Mouse (Mus musculus) kidney, embryonic 15.5 days (tissue): ENCODE measurements around the gene Hnrnpul1. TPM values are rescaled to one million over a fixed set of nuclear protein-coding genes. Genes with fewer than 3 reads are reported as not detected.

ENCODE experiments used
- ATAC-seq: fragments of 200-750 bp; cut with Nextera tagmentation; replicated peaks from 2 replicates; pipeline ENCODE4 v1.8.0; 2017; ENCODE audit warnings: moderate TSS enrichment; ENCODE audit not compliant: low FRiP score
- H3K27ac ChIP-seq: fragments of 300-500 bp; sonication (generic); 2 replicates; pipeline ENCODE4 v1.5.1; 2015; ENCODE audit warnings: mild to moderate bottlenecking, inconsistent platforms
- H3K27me3 ChIP-seq: fragments of 300-500 bp; sonication (generic); 2 replicates; pipeline ENCODE4 v1.6.1; 2015; ENCODE audit warnings: inconsistent platforms
- H3K36me3 ChIP-seq: fragments of 300-500 bp; sonication (generic); 2 replicates; pipeline ENCODE4 v1.6.1; 2015; ENCODE audit warnings: inconsistent platforms
- H3K4me1 ChIP-seq: fragments of 300-500 bp; sonication (generic); 2 replicates; pipeline ENCODE4 v1.6.1; 2015; ENCODE audit warnings: inconsistent platforms
- H3K4me2 ChIP-seq: fragments of 300-500 bp; sonication (generic); 2 replicates; pipeline ENCODE4 v1.6.1; 2015; ENCODE audit warnings: moderate library complexity, mild to moderate bottlenecking, inconsistent platforms
- H3K4me3 ChIP-seq: fragments of 300-500 bp; sonication (generic); replicated peaks from 2 replicates; pipeline ENCODE4 v1.5.1; 2015; ENCODE audit warnings: mild to moderate bottlenecking, inconsistent platforms
- H3K9ac ChIP-seq: fragments of 300-500 bp; sonication (generic); 2 replicates; pipeline ENCODE4 v1.6.1; 2015; ENCODE audit warnings: mild to moderate bottlenecking, inconsistent platforms
- H3K9me3 ChIP-seq: fragments of 300-500 bp; sonication (generic); replicated peaks from 2 replicates; pipeline ENCODE4 v1.6.1; 2016; ENCODE audit warnings: inconsistent platforms
- WGBS: fragments of 180-500 bp; shearing (Covaris S2); methylation state at CpG from one replicate; pipeline ENCODE4 v1.1.7; 2015; ENCODE audit warnings: mixed read lengths; 5-methylcytosine and 5-hydroxymethylcytosine counted together
- polyA plus RNA-seq: library from polyadenylated mRNA; unstranded; fragments of >200 nt; fragmentation: Nextera tagmentation; extraction: Ambion mirVana; gene quantifications from 2 replicates; pipeline ENCODE4 v1.2.1, GENCODE M21; 2015

Hnrnpul1 gene
- polyA plus RNA-seq, 1 experiment from 2014 or later: 61.3 TPM

DNA sequence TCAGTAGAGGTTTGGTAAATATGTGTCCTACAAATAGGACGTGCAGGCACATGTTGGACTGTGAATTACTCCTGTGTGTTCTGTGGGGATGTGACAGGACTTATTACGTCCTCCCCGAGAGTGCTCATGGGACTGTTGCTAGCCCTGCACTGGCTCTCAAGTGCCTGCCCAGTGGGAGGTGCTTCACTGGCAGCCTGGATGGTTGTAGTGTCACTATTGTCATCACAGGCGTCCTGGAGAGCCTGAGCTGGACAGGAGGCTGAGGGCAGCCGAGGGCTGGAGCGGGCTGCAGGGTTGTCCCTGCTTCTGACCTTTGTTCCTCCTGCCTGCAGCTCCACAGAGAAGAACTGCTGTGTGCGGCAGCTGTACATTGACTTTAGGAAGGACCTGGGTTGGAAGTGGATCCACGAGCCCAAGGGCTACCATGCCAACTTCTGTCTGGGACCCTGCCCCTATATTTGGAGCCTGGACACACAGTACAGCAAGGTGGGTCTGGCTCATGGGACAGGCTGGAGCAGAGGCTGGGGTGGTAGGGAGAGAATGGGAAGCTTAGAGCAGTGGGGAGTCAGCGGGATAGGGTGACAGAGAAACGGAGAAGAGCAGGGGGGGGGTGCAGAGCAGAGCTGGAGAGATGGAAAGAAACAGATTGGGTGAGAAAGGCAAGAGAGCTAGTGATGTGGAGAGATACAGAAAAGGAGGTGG is 50.6 kb downstream of the Hnrnpul1 start:
- H3K4me3 ChIP-seq: no peak overlapping the region

DNA sequence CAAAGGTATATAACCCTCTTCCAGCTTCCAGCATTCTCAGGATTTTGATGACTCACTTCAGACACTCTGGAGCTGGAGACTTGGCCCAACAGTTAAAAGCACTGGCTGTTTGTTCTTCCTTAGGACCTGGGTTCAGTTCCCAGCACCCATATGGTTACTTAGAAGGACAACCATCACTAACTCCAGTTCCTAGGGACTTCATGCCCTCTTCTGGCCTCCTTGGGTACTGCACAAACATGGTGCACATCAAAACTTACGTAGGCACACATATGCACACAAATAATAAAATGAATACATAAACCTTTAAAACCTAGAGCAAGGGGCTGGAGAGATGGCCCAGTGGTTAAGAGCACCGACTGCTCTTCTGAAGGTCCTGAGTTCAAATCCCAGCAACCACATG is 52.2 kb downstream of the Hnrnpul1 start:
- no peak overlapping the region for H3K4me2 ChIP-seq
- no peak overlapping the region for H3K4me3 ChIP-seq
- H3K9me3 ChIP-seq: peaks cover 2% of the 10 kb centered on the region; the same call in 1 of the 2 replicates
- H3K36me3 ChIP-seq: peaks cover 23% of the 10 kb centered on the region
- no peak overlapping the region for H3K27ac ChIP-seq
- no peak overlapping the region for H3K9ac ChIP-seq
- ATAC-seq: no peak
- peaks cover 13% of the 10 kb centered on the region for H3K27me3 ChIP-seq
- peaks cover 40% of the 10 kb centered on the region for H3K4me1 ChIP-seq
- 97% methylated on average over 2 of the region's 2 CpGs for WGBS

More for the DNA sequence above, 50.6 kb downstream of the Hnrnpul1 start:
- Histone ChIP-seq H3K4me1 (peaks cover 51% of the 10 kb centered on the region), H3K36me3 (peaks cover 17% of the 10 kb centered on the region), H3K4me2 (peak overlapping the region; percentile 58; the same call in 1 of the 2 replicates), H3K27ac (no peak overlapping the region), H3K27me3 (peaks cover 13% of the 10 kb centered on the region), H3K9ac (no peak overlapping the region), H3K9me3 (peaks cover 2% of the 10 kb centered on the region; the same call in 1 of the 2 replicates)
- no peak; the same call in 1 of the 2 replicates for ATAC-seq
- WGBS: 31% methylated on average over 10 of the region's 10 CpGs

- Histone ChIP-seq H3K9me3 (peaks cover 2% of the 10 kb centered on the region; the same call in 1 of the 2 replicates), H3K9ac (no peak overlapping the region), H3K4me2 (no peak overlapping the region), H3K4me3 (no peak overlapping the region), H3K36me3 (peaks cover 30% of the 10 kb centered on the region), H3K27ac (no peak overlapping the region), H3K27me3 (peaks cover 13% of the 10 kb centered on the region), H3K4me1 (peaks cover 24% of the 10 kb centered on the region)
- WGBS: 75% methylated on average over 12 of the region's 12 CpGs
- ATAC-seq: no peak
Observed at GRCm38 (mm10) chr7:25700732-25701131, 53.8 kb downstream of the Hnrnpul1 start.

DNA sequence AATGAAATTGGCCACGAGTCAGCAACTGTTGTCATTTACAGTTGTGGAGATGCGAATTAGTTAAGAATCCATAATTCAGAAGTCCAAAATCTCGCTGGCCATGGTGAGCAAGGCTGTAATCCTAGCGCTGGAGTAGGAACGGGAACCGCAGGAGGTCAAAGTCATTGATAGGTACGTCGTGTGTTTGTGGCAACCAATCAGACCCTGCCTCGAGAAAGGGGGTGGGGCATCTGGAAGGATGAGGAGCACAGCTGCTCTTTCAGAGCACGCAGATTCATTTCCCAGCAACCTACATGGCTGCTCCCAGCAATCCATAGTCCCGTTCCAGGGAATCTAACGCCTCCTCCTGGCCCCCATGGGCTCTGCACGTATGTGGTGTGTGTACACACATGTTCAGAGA is 54.7 kb downstream of the Hnrnpul1 start:
- no peak for ATAC-seq
- Histone ChIP-seq H3K4me3 (no peak overlapping the region), H3K27me3 (peaks cover 13% of the 10 kb centered on the region), H3K4me1 (peaks cover 15% of the 10 kb centered on the region), H3K9me3 (peaks cover 2% of the 10 kb centered on the region; the same call in 1 of the 2 replicates), H3K27ac (no peak overlapping the region), H3K9ac (no peak overlapping the region), H3K36me3 (peaks cover 36% of the 10 kb centered on the region), H3K4me2 (no peak overlapping the region)
- WGBS: 62% methylated on average over 13 of the region's 13 CpGs

- Histone ChIP-seq H3K9me3 (no peaks in the 10 kb centered on the region), H3K27ac (no peak overlapping the region), H3K4me2 (no peak overlapping the region), H3K9ac (no peak overlapping the region), H3K4me1 (peaks cover 11% of the 10 kb centered on the region), H3K27me3 (peaks cover 9% of the 10 kb centered on the region), H3K4me3 (no peak overlapping the region), H3K36me3 (peaks cover 19% of the 10 kb centered on the region; the same call in 1 of the 2 replicates)
- no peak for ATAC-seq
- WGBS: 68% methylated on average over 8 of the region's 8 CpGs
Observed at GRCm38 (mm10) chr7:25694104-25694503, 60.5 kb downstream of the Hnrnpul1 start.

DNA sequence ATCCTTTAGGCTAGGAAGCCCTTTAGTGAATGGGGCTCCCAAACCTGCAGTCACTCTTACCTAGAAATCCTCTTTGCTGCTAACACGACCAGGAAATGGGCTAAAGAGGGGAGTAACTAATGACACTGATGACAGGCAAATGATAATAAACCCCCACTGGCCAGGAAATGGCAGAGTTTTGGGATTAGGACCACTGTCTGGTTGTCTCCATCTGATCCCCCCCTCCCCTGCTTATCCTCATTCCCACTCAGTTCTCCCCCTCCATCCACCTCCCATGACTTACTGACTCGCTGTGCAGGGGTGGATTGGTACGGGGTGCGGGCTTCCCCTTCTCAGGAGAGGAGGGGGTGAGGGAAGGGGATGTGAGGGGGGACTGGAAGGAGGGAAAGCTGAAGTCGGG is 64.5 kb downstream of the Hnrnpul1 start:
- Histone ChIP-seq H3K27ac (0 out of 2 replicates have a peak overlapping the region, but pooled peaks have one; percentile 88), H3K9me3 (no peaks in the 10 kb centered on the region), H3K4me1 (peaks cover 44% of the 10 kb centered on the region), H3K9ac (no peak overlapping the region), H3K4me2 (peak overlapping the region; percentile 72), H3K36me3 (no peaks in the 10 kb centered on the region), H3K27me3 (peaks cover 32% of the 10 kb centered on the region), H3K4me3 (peak overlapping the region; percentile 69)
- no peak for ATAC-seq
- 36% methylated on average over 5 of the region's 5 CpGs for WGBS

- ATAC-seq: no peak
- Histone ChIP-seq H3K27me3 (peaks cover 32% of the 10 kb centered on the region), H3K4me3 (peak overlapping the region; percentile 69), H3K9ac (peak overlapping the region; percentile 72; the same call in 1 of the 2 replicates), H3K27ac (peak overlapping the region; percentile 88; the same call in 1 of the 2 replicates), H3K4me2 (peak overlapping the region; percentile 72), H3K9me3 (no peaks in the 10 kb centered on the region), H3K4me1 (peaks cover 44% of the 10 kb centered on the region), H3K36me3 (no peaks in the 10 kb centered on the region)
- WGBS: 7% methylated on average over 12 of the region's 12 CpGs
Observed at GRCm38 (mm10) chr7:25689603-25690021, 64.9 kb downstream of the Hnrnpul1 start.

GRCm38 (mm10) chr7:25688810-25689586 is 65.6 kb downstream of the Hnrnpul1 start:
- Histone ChIP-seq H3K4me2 (peak overlapping the region; percentile 72), H3K9me3 (no peaks in the 10 kb centered on the region), H3K36me3 (no peaks in the 10 kb centered on the region), H3K4me3 (peak overlapping the region; percentile 69), H3K9ac (peak overlapping the region; percentile 72), H3K4me1 (peaks cover 44% of the 10 kb centered on the region), H3K27ac (peak overlapping the region; percentile 88), H3K27me3 (peaks cover 32% of the 10 kb centered on the region)
- ATAC-seq: peak; percentile 66
- WGBS: under 1% methylated on average over 51 of the region's 52 CpGs

DNA sequence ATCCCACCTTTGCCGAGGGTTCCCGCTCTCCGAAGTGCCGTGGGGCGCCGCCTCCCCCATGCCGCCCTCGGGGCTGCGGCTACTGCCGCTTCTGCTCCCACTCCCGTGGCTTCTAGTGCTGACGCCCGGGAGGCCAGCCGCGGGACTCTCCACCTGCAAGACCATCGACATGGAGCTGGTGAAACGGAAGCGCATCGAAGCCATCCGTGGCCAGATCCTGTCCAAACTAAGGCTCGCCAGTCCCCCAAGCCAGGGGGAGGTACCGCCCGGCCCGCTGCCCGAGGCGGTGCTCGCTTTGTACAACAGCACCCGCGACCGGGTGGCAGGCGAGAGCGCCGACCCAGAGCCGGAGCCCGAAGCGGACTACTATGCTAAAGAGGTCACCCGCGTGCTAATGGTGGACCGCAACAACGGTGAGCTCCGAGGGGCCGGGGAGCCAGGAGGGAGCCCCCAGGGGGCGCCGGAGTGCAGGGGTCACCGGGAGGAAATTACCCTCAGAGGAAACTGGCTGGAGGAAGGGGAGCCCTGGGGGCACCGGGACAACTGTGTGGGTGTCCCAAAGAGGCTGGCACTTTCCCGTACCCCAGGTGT is 66.7 kb downstream of the Hnrnpul1 start:
- Histone ChIP-seq H3K4me3 (peak overlapping the region; percentile 69), H3K4me2 (peak overlapping the region; percentile 72), H3K9ac (peak overlapping the region; percentile 72), H3K27ac (peak overlapping the region; percentile 88), H3K9me3 (no peaks in the 10 kb centered on the region), H3K36me3 (no peaks in the 10 kb centered on the region), H3K27me3 (peaks cover 32% of the 10 kb centered on the region), H3K4me1 (peaks cover 49% of the 10 kb centered on the region)
- WGBS: under 1% methylated on average over 47 of the region's 47 CpGs
- ATAC-seq: no peak

DNA sequence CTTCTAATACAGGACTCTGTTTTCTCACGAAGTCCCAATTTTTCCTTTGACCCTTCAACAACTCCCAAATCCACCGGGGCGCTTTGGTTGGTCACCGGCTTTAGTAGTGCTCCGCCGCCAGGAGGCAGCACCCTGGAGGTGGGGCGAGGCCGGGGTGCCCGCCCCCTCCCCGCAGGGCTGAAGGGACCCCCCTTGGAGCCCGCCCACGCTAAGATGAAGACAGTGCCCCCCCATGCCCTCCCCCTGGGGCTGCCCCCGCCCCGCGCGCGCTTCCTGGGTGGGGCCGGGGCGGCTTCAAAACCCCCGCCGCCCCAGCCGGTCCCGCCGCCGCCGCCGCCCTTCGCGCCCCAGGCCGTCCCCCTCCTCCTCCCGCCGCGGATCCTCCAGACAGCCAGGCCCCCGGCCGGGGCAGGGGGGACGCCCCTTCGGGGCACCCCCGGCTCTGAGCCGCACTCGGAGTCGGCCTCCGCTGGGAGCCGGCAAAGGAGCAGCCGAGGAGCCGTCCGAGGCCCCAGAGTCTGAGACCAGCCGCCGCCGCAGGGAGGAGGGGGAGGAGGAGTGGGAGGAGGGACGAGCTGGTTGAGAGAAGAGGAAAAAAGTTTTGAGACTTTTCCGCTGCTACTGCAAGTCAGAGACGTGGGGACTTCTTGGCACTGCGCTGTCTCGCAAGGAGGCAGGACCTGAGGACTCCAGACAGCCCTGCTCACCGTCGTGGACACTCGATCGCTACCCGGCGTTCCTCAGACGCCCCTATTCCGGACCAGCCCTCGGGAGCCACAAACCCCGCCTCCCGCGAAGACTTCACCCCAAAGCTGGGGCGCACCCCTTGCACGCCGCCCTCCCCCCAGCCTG is 67.7 kb downstream of the Hnrnpul1 start, which contains the start of gene Tgfb1:
Gene Tgfb1 (plus strand): TSS at position 323 of the 852 bp plus-strand sequence.
- Histone ChIP-seq H3K4me2 (peak within 1 kb of the TSS; percentile 72), H3K36me3 (no peaks in the 10 kb centered on the region), H3K4me1 (peaks cover 50% of the 10 kb centered on the region), H3K27me3 (peaks cover 32% of the 10 kb centered on the region), H3K9me3 (no peaks in the 10 kb centered on the region), H3K9ac (peak within 1 kb of the TSS; percentile 72), H3K4me3 (peak within 1 kb of the TSS; percentile 69), H3K27ac (peak within 1 kb of the TSS; percentile 88)
- WGBS: under 1% methylated on average over 54 of the region's 69 CpGs
- peak; percentile 55 for ATAC-seq

GRCm38 (mm10) chr7:25685926-25686470 is 68.6 kb downstream of the Hnrnpul1 start:
- Histone ChIP-seq H3K9ac (no peak overlapping the region), H3K9me3 (no peaks in the 10 kb centered on the region), H3K36me3 (no peaks in the 10 kb centered on the region), H3K4me1 (peaks cover 59% of the 10 kb centered on the region), H3K4me3 (peak overlapping the region; percentile 69), H3K4me2 (peak overlapping the region; percentile 72), H3K27me3 (peaks cover 32% of the 10 kb centered on the region), H3K27ac (no peak overlapping the region)
- 0 out of 2 replicates have a peak, but pooled peaks have one; percentile 1 for ATAC-seq
- WGBS: 66% methylated on average over 21 of the region's 21 CpGs
